Comparison of ENCODE assay signal across 8 mouse cellular contexts in the genomic region with DNA sequence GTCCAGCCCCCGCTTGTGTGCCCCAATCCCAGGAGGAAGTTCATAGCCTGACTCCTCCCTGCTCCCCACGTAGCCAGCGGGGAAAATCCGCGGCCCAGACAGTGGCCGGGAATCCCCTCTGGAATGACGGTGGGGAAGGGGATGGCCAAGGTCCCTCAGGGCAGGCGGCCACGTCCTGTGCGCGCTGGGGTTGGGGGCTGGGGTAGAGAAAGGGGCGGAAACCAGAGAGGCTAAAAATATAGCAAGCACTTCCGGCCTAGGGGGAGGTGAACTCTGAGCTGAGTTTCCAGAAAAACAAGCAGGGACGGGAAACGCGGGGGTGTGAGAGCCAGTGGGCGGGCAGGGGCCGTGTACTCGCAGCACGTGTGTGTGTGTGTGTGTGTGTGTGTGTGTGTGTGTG. TPM values are rescaled to one million over a fixed set of nuclear protein-coding genes. Genes with fewer than 3 reads are reported as not detected.
DNase-seq lines count a peak whose midpoint lies in the region; ATAC-seq lines count a peak whose summit lies in the region.

No protein-coding gene starts in this region.

- H3K9me3 ChIP-seq in intestine, embryonic 14.5 days (ENCODE audit: control insufficient read depth, low read length): no peaks in the 10 kb centered on the region
- H3K9me3 ChIP-seq in liver, embryonic 15.5 days (replicated peaks): no peaks in the 10 kb centered on the region

- peak; percentile 45 for ATAC-seq in intestine, embryonic 14.5 days (replicated peaks; ENCODE audit: low FRiP score, low TSS enrichment, low read depth)
- peak; percentile 29 for ATAC-seq in liver, embryonic 15.5 days (ENCODE audit: insufficient read depth)

- H3K4me3 ChIP-seq in intestine, embryonic 14.5 days (ENCODE audit: low read depth, low read length): peak overlapping the region; percentile 31
- peak overlapping the region; percentile 57 for H3K4me3 ChIP-seq in liver, embryonic 15.5 days (replicated peaks)

- intact Hi-C loops in gastrocnemius, postnatal 36 days (cut with DNase I): no loop called here

- peak overlapping the region; percentile 69 for H3K4me2 ChIP-seq in intestine, embryonic 14.5 days (ENCODE audit: low read length)
- H3K4me2 ChIP-seq in liver, embryonic 15.5 days: peak overlapping the region; percentile 95

- peaks cover 51% of the 10 kb centered on the region for H3K4me1 ChIP-seq in intestine, embryonic 14.5 days (replicated peaks; ENCODE audit: control insufficient read depth, insufficient read depth, low read length)
- peaks cover 96% of the 10 kb centered on the region for H3K4me1 ChIP-seq in liver, embryonic 15.5 days (replicated peaks)

- DNase-seq in cerebellum, postnatal 25 days: peak; percentile 44 to 48
- no peak for DNase-seq in cerebellum, postnatal 4 days (ENCODE audit: low spot score in 2 of 2)
- peak; percentile 65 for DNase-seq in c-Kit-positive CD71-positive TER-119-negative erythroid progenitor cells, embryonic 14.5 days (ENCODE audit: low read depth)
- peak; percentile 76 to 78 for DNase-seq in gastrocnemius, postnatal 36 days
- DNase-seq in intestine, embryonic 14.5 days (ENCODE audit: low spot score): peak; percentile 92
- peak; percentile 71 for DNase-seq in neural tube, embryonic 10.5 days (ENCODE audit: extremely low spot score, low spot score)
- peak; percentile 88 for DNase-seq in testis, postnatal 10 days (ENCODE audit: low spot score)

- no peaks in the 10 kb centered on the region for H3K27me3 ChIP-seq in intestine, embryonic 14.5 days (replicated peaks; ENCODE audit: control insufficient read depth, insufficient read depth, low read length)
- no peaks in the 10 kb centered on the region for H3K27me3 ChIP-seq in liver, embryonic 15.5 days

- H3K36me3 ChIP-seq in intestine, embryonic 14.5 days (ENCODE audit: control insufficient read depth, insufficient read depth, low read length): peaks cover 26% of the 10 kb centered on the region
- peaks cover 19% of the 10 kb centered on the region for H3K36me3 ChIP-seq in liver, embryonic 15.5 days (replicated peaks)

- peak overlapping the region; percentile 100 for H3K27ac ChIP-seq in intestine, embryonic 14.5 days (ENCODE audit: low read depth)
- peak overlapping the region; percentile 94 for H3K27ac ChIP-seq in liver, embryonic 15.5 days (replicated peaks)

- WGBS in intestine, embryonic 14.5 days: under 1% methylated on average over 20 of the region's 20 CpGs
- under 1% methylated on average over 20 of the region's 20 CpGs for WGBS in liver, embryonic 15.5 days (ENCODE audit: insufficient replicate concordance)

- peak overlapping the region; percentile 58 for H3K9ac ChIP-seq in intestine, embryonic 14.5 days (ENCODE audit: low read length)
- peak overlapping the region; percentile 64 for H3K9ac ChIP-seq in liver, embryonic 15.5 days

RNA-seq across cellular contexts. Expression of a gene that starts 1.9 kb away (rescaled TPM):
- total RNA-seq in gastrocnemius, postnatal 36 days (2021): 10 to 100 TPM in 1 of 2 experiments, 1 to 10 TPM in 1; 6.1 to 20.5 TPM
- polyA plus RNA-seq in intestine, embryonic 14.5 days (2014; fragmentation: Nextera tagmentation; extraction: Ambion mirVana): 19.0 and 21.9 TPM in 2 replicates
- 8.3 and 8.8 TPM in 2 replicates for polyA plus RNA-seq in liver, embryonic 15.5 days (2015; fragmentation: Nextera tagmentation; extraction: Ambion mirVana)

RNA-seq across cellular contexts. Expression of a gene that starts 9.5 kb away (rescaled TPM):
- total RNA-seq in gastrocnemius, postnatal 36 days (2021): 1 to 10 TPM; 4.7 to 7.8 TPM
- 54.3 and 68.4 TPM in 2 replicates for polyA plus RNA-seq in intestine, embryonic 14.5 days (2014; fragmentation: Nextera tagmentation; extraction: Ambion mirVana)
- 4.5 and 5.1 TPM in 2 replicates for polyA plus RNA-seq in liver, embryonic 15.5 days (2015; fragmentation: Nextera tagmentation; extraction: Ambion mirVana)

RNA-seq across cellular contexts. Expression of a gene that starts 10.6 kb away (rescaled TPM):
- total RNA-seq in gastrocnemius, postnatal 36 days (2021): 10 to 100 TPM; 19.1 to 22.1 TPM
- 53.3 and 60.2 TPM in 2 replicates for polyA plus RNA-seq in intestine, embryonic 14.5 days (2014; fragmentation: Nextera tagmentation; extraction: Ambion mirVana)
- 23.9 and 25.6 TPM in 2 replicates for polyA plus RNA-seq in liver, embryonic 15.5 days (2015; fragmentation: Nextera tagmentation; extraction: Ambion mirVana)

RNA-seq across cellular contexts. Expression of a gene that starts 10.8 kb away (rescaled TPM):
- total RNA-seq in gastrocnemius, postnatal 36 days (2021): 10 to 100 TPM; 27.0 to 27.6 TPM
- polyA plus RNA-seq in intestine, embryonic 14.5 days (2014; fragmentation: Nextera tagmentation; extraction: Ambion mirVana): 64.4 and 71.6 TPM in 2 replicates
- 24.6 and 26.2 TPM in 2 replicates for polyA plus RNA-seq in liver, embryonic 15.5 days (2015; fragmentation: Nextera tagmentation; extraction: Ambion mirVana)

RNA-seq across cellular contexts. Expression of a gene that starts 31.5 kb away (rescaled TPM):
- total RNA-seq in gastrocnemius, postnatal 36 days (2021): 100 to 1,000 TPM; 298 to 415 TPM
- 1,380 and 1,495 TPM in 2 replicates for polyA plus RNA-seq in intestine, embryonic 14.5 days (2014; fragmentation: Nextera tagmentation; extraction: Ambion mirVana)
- 540 and 619 TPM in 2 replicates for polyA plus RNA-seq in liver, embryonic 15.5 days (2015; fragmentation: Nextera tagmentation; extraction: Ambion mirVana)

Comparison
In these comparisons a context has a peak if more than half of its experiments do, and no peak if none do; other contexts are left out.
1. DNase-seq: peak in cerebellum, postnatal 25 days (2 of 2), c-Kit-positive CD71-positive TER-119-negative erythroid progenitor cells, embryonic 14.5 days (single experiment), gastrocnemius, postnatal 36 days (2 of 2), intestine, embryonic 14.5 days (single experiment), neural tube, embryonic 10.5 days (single experiment) and testis, postnatal 10 days (single experiment); none in cerebellum, postnatal 4 days (0 of 2).